Mouse (Mus musculus): ENCODE data around the gene Adgrg5.

Adgrg5 gene

GRCm38 (mm10) chr8:94923405-94923804 lies at the start of gene Adgrg5:
Gene Adgrg5, plus strand, starts transcription at chr8:94923694.
- 70% methylated on average over 8 of the region's 8 CpGs for WGBS

GRCm38 (mm10) chr8:94874358-94874757 lies 49.1 kb upstream of the Adgrg5 start:
- WGBS = 8% methylated on average over 6 of the region's 6 CpGs

- 9% methylated on average over 17 of the region's 17 CpGs for WGBS
Observed at GRCm38 (mm10) chr8:94875096-94875870, 48.2 kb upstream of the Adgrg5 start.

GRCm38 (mm10) chr8:94875871-94876150 lies 47.7 kb upstream of the Adgrg5 start:
- under 1% methylated on average over 20 of the region's 20 CpGs for WGBS

GRCm38 (mm10) chr8:94876197-94876730 lies 47.2 kb upstream of the Adgrg5 start, which contains the start of gene Dok4:
Gene Dok4, minus strand, starts transcription at chr8:94876330.
- WGBS = 1% methylated on average over 36 of the region's 37 CpGs

GRCm38 (mm10) chr8:94876820-94877219 lies 46.7 kb upstream of the Adgrg5 start:
- WGBS = 67% methylated on average over 3 of the region's 3 CpGs

GRCm38 (mm10) chr8:94880742-94881141 lies 42.8 kb upstream of the Adgrg5 start:
- WGBS = 86% methylated on average over 4 of the region's 4 CpGs

- WGBS = 56% methylated on average over 14 of the region's 14 CpGs
Observed at GRCm38 (mm10) chr8:94888383-94889036, 35.0 kb upstream of the Adgrg5 start.

- 75% methylated on average over 2 of the region's 2 CpGs for WGBS
Observed at GRCm38 (mm10) chr8:94892917-94893316, 30.6 kb upstream of the Adgrg5 start.

GRCm38 (mm10) chr8:94899262-94899661 lies 24.2 kb upstream of the Adgrg5 start:
- WGBS = 49% methylated on average over 11 of the region's 11 CpGs

- 60% methylated on average over 6 of the region's 6 CpGs for WGBS
Observed at GRCm38 (mm10) chr8:94900617-94901016, 22.9 kb upstream of the Adgrg5 start.

GRCm38 (mm10) chr8:94901031-94901430 lies 22.5 kb upstream of the Adgrg5 start:
- 62% methylated on average over 5 of the region's 5 CpGs for WGBS

GRCm38 (mm10) chr8:94903709-94904108 lies 19.8 kb upstream of the Adgrg5 start:
- 82% methylated on average over 12 of the region's 12 CpGs for WGBS

- 69% methylated on average over 12 of the region's 12 CpGs for WGBS
Observed at GRCm38 (mm10) chr8:94904450-94905175, 18.9 kb upstream of the Adgrg5 start.

- 73% methylated on average over 18 of the region's 18 CpGs for WGBS
Observed at GRCm38 (mm10) chr8:94907591-94908300, 15.7 kb upstream of the Adgrg5 start.

GRCm38 (mm10) chr8:94908847-94909246 lies 14.6 kb upstream of the Adgrg5 start:
- 21% methylated on average over 4 of the region's 4 CpGs for WGBS

- WGBS = 26% methylated on average over 77 of the region's 77 CpGs
Observed at GRCm38 (mm10) chr8:94913061-94913660, 10.3 kb upstream of the Adgrg5 start.

GRCm38 (mm10) chr8:94914256-94914655 lies 9.2 kb upstream of the Adgrg5 start:
- WGBS = 81% methylated on average over 6 of the region's 6 CpGs

- WGBS = 75% methylated on average over 3 of the region's 3 CpGs
Observed at GRCm38 (mm10) chr8:94914701-94915101, 8.8 kb upstream of the Adgrg5 start.

GRCm38 (mm10) chr8:94916311-94916959 lies 7.1 kb upstream of the Adgrg5 start:
- 74% methylated on average over 9 of the region's 9 CpGs for WGBS

GRCm38 (mm10) chr8:94916960-94917324 lies 6.6 kb upstream of the Adgrg5 start:
- WGBS = 38% methylated on average over 10 of the region's 10 CpGs
